Mouse (Mus musculus) midbrain, postnatal 0 days (tissue): Measurements from ENCODE around the gene Tmem191c. TPM values are rescaled to one million over a fixed set of nuclear protein-coding genes. Genes with fewer than 3 reads are reported as not detected.

Experiments used
- ATAC-seq: fragments of 200-750 bp; cut with Nextera tagmentation; 2 replicates; pipeline ENCODE4 v1.8.0; 2017; ENCODE audit warnings: moderate number of reproducible peaks, mild to moderate bottlenecking, moderate TSS enrichment, moderate library complexity; ENCODE audit not compliant: low FRiP score
- DNase-seq: peaks from one replicate; pipeline ENCODE4 v3.0.0-alpha.2; 2015; ENCODE audit warnings: low spot score
- H3K27ac ChIP-seq: fragments of 300-500 bp; sonication (generic); 2 replicates; pipeline ENCODE4 v1.5.1; 2014; ENCODE audit warnings: low read depth, mild to moderate bottlenecking, low read length, mixed read lengths
- H3K27me3 ChIP-seq: fragments of 300-500 bp; sonication (generic); 2 replicates; pipeline ENCODE4 v1.6.1; 2014; ENCODE audit warnings: low read length, control low read depth, mixed read lengths; ENCODE audit not compliant: insufficient read depth
- H3K36me3 ChIP-seq: fragments of 300-500 bp; sonication (generic); 2 replicates; pipeline ENCODE4 v1.6.1; 2014; ENCODE audit warnings: low read length, control low read depth, mixed read lengths; ENCODE audit not compliant: insufficient read depth
- H3K4me1 ChIP-seq: fragments of 300-500 bp; sonication (generic); 2 replicates; pipeline ENCODE4 v1.6.1; 2014; ENCODE audit warnings: mild to moderate bottlenecking, control low read depth, antibody characterized with exemption, low read length, mixed read lengths; ENCODE audit not compliant: insufficient read depth
- H3K4me2 ChIP-seq: fragments of 300-500 bp; sonication (generic); 2 replicates; pipeline ENCODE4 v1.6.1; 2014; ENCODE audit warnings: low read depth, mild to moderate bottlenecking, low read length, mixed read lengths; ENCODE audit not compliant: poor library complexity, severe bottlenecking
- H3K4me3 ChIP-seq: fragments of 300-500 bp; sonication (generic); 2 replicates; pipeline ENCODE4 v1.5.1; 2014; ENCODE audit warnings: low read depth, mild to moderate bottlenecking, low read length, moderate library complexity
- H3K9ac ChIP-seq: fragments of 300-500 bp; sonication (generic); replicated peaks from 2 replicates; pipeline ENCODE4 v1.6.1; 2014; ENCODE audit warnings: mild to moderate bottlenecking, low read length, moderate library complexity, mixed read lengths; ENCODE audit not compliant: poor library complexity, severe bottlenecking
- H3K9me3 ChIP-seq: fragments of 300-500 bp; sonication (generic); 2 replicates; pipeline ENCODE4 v1.6.1; 2016; ENCODE audit warnings: low read length, control low read depth
- CTCF ChIP-seq: IDR thresholded peaks from 2 replicates; pipeline ENCODE4 v1.5.1; 2016; ENCODE audit warnings: antibody characterized with exemption, mild to moderate bottlenecking
- WGBS: fragments of 180-500 bp; shearing (Covaris S2); extraction: QIAGEN DNeasy Blood & Tissue Kit; methylation state at CpG from one replicate; pipeline ENCODE4 v1.1.7; 2014; 5-methylcytosine and 5-hydroxymethylcytosine counted together
- polyA plus RNA-seq: library from polyadenylated mRNA; unstranded; fragments of >200 nt; fragmentation: Nextera tagmentation; extraction: Ambion mirVana; gene quantifications from 2 replicates; pipeline ENCODE4 v1.2.1, GENCODE M21; 2015
- total RNA-seq: library from RNA; depleted of rRNA; stranded (reverse); fragments of >200 nt; gene quantifications from 2 replicates; pipeline ENCODE4 v1.2.3, GENCODE M21; 2014

The Tmem191c gene
- total and polyA plus RNA-seq, 2 experiments from 2014 or later = 80.4 to 126 TPM

- no peak overlapping the region for H3K4me3 ChIP-seq
- WGBS = 88% methylated on average over 2 of the region's 2 CpGs
- no peak for ATAC-seq
Measured at GRCm38 (mm10) chr16:17255270-17255669, 20.6 kb upstream of the Tmem191c start.

DNA sequence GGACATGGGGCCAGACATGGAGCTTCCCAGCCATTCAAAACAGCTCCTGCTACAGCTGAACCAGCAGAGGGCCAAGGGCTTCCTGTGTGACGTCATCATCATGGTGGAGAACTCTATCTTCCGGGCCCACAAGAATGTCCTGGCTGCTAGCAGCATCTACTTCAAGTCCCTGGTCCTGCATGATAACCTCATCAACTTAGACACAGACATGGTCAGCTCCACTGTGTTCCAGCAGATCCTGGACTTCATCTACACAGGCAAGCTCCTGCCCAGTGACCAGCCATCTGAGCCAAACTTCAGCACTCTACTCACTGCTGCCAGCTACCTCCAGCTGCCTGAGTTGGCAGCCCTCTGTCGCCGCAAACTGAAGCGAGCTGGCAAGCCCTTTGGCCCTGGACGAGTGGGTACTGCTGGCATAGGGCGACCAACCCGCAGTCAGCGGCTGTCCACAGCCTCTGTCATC, 18.5 kb upstream of the Tmem191c start:
- Histone ChIP-seq H3K9me3 (no peaks in the 10 kb centered on the region), H3K4me1 (peaks cover 7% of the 10 kb centered on the region; the same call in 1 of the 2 replicates), H3K9ac (no peak overlapping the region), H3K36me3 (peaks cover 36% of the 10 kb centered on the region), H3K4me3 (no peak overlapping the region), H3K27me3 (no peaks in the 10 kb centered on the region), H3K27ac (no peak overlapping the region), H3K4me2 (no peak overlapping the region)
- ATAC-seq (0 out of 2 replicates have a peak, but pooled peaks have one; percentile 27), DNase-seq (peak; percentile 73)
- 85% methylated on average over 9 of the region's 9 CpGs for WGBS
- TF ChIP-seq CTCF = no peak

More at GRCm38 (mm10) chr16:17255270-17255669, 20.6 kb upstream of the Tmem191c start:
- Histone ChIP-seq H3K36me3 (peaks cover 29% of the 10 kb centered on the region), H3K27me3 (no peaks in the 10 kb centered on the region), H3K9me3 (no peaks in the 10 kb centered on the region), H3K4me1 (peaks cover 7% of the 10 kb centered on the region; the same call in 1 of the 2 replicates), H3K27ac (no peak overlapping the region), H3K4me2 (no peak overlapping the region), H3K9ac (no peak overlapping the region)
- no peak for DNase-seq
- TF ChIP-seq CTCF = no peak

DNA sequence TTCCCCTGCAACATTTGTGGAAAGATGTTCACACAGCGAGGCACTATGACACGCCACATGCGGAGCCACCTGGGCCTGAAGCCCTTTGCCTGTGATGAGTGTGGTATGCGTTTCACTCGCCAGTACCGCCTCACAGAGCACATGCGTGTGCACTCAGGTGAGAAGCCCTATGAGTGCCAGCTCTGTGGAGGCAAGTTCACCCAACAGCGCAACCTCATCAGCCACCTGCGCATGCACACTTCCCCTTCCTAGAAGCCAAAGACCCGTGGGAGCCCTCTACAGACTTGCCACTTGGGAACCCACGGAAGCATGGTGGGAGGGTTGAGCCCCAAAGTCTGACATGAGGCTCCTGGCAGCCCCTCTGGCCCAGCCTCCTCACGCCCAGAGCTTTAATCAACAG, 17.0 kb upstream of the Tmem191c start:
- ATAC-seq (no peak), DNase-seq (no peak)
- Histone ChIP-seq H3K27ac (no peak overlapping the region), H3K9ac (no peak overlapping the region), H3K9me3 (no peaks in the 10 kb centered on the region), H3K4me1 (peaks cover 5% of the 10 kb centered on the region; the same call in 1 of the 2 replicates), H3K4me3 (no peak overlapping the region), H3K27me3 (no peaks in the 10 kb centered on the region), H3K36me3 (peaks cover 36% of the 10 kb centered on the region), H3K4me2 (no peak overlapping the region)
- 96% methylated on average over 12 of the region's 12 CpGs for WGBS
- no peak for TF ChIP-seq CTCF

DNA sequence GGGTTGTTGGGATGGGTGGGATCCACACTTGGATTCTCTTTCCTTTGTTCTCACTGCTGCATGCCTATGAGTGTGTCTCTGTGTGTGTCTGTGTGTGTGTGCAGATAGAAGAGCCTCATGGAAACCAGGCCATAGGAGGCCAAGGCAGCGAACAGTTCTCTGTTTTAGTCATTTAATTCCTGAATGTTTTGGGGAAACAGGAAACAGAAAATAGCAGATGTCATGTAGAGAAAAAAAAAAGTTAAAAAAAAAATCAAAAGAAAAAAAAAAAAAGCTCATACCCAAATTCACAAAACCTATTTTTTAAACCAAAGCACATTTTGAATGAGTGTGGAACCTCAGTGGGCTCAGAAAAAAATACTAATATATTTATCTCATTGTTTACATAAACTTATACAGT, 14.5 kb upstream of the Tmem191c start:
- Histone ChIP-seq H3K9me3 (no peaks in the 10 kb centered on the region), H3K27ac (no peak overlapping the region), H3K4me1 (no peaks in the 10 kb centered on the region), H3K4me2 (no peak overlapping the region), H3K9ac (no peak overlapping the region), H3K4me3 (no peak overlapping the region), H3K36me3 (peaks cover 29% of the 10 kb centered on the region), H3K27me3 (no peaks in the 10 kb centered on the region)
- no peak for ATAC-seq
- DNase-seq = no peak
- TF ChIP-seq CTCF = no peak
- 84% methylated on average over 1 of the region's 1 CpGs for WGBS

GRCm38 (mm10) chr16:17266113-17266512, 9.8 kb upstream of the Tmem191c start:
- Histone ChIP-seq H3K27ac (no peak overlapping the region), H3K4me3 (no peak overlapping the region), H3K4me1 (no peaks in the 10 kb centered on the region), H3K27me3 (no peaks in the 10 kb centered on the region), H3K4me2 (no peak overlapping the region), H3K9ac (no peak overlapping the region), H3K9me3 (no peaks in the 10 kb centered on the region), H3K36me3 (0 out of 2 replicates have a peak, but pooled peaks cover 2% of the 10 kb centered on the region)
- ATAC-seq = no peak
- WGBS = 68% methylated on average over 3 of the region's 3 CpGs
- DNase-seq = no peak
- no peak for TF ChIP-seq CTCF

DNA sequence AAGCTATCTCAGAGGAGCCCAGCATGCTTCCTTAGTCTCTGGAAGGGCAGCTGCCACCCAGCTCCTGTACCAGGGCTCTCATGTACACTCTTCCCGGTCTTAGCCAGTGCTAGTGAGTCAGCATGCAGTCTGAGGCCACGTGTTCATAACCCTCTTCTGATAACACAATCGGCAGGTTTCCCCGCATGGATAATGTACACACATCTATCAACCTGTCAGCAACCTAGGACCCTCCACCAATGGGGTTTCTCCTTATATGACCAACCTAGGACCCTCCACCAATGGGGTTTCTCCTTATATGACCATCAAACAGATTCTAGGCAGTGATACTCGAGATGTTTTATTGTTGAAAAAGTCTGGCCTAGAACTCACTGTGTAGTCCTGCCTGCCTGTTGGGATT, 7.9 kb upstream of the Tmem191c start:
- Histone ChIP-seq H3K4me2 (no peak overlapping the region), H3K9ac (no peak overlapping the region), H3K27ac (no peak overlapping the region), H3K4me1 (no peaks in the 10 kb centered on the region), H3K4me3 (no peak overlapping the region), H3K27me3 (no peaks in the 10 kb centered on the region), H3K36me3 (no peaks in the 10 kb centered on the region), H3K9me3 (no peaks in the 10 kb centered on the region)
- TF ChIP-seq CTCF = no peak
- DNase-seq = no peak
- no peak for ATAC-seq
- WGBS = 78% methylated on average over 5 of the region's 5 CpGs
